Mouse (Mus musculus) E14TG2a.4 (cell line): ENCODE results near the gene Hap1.
"Not testable (repeated sequence)": the region's sequence is repeated elsewhere in the genome, so short reads cannot be mapped to it uniquely, and the experiment has no call there.

Experiments
- H3K27me3 ChIP-seq: 2 replicates; pipeline ENCODE4 v1.6.1; 2014; ENCODE audit warnings: low read length, control low read depth; ENCODE audit not compliant: insufficient read depth
- H3K36me3 ChIP-seq: 2 replicates; pipeline ENCODE4 v1.6.1; 2014; ENCODE audit warnings: low read length, control low read depth; ENCODE audit not compliant: insufficient read depth
- H3K4me1 ChIP-seq: replicated peaks from 2 replicates; pipeline ENCODE4 v1.6.1; 2014; ENCODE audit warnings: low read depth, low read length, control low read depth
- H3K4me3 ChIP-seq: replicated peaks from 2 replicates; pipeline ENCODE4 v1.5.1; 2014; ENCODE audit warnings: mild to moderate bottlenecking, low read length
- H3K9me3 ChIP-seq: 2 replicates; pipeline ENCODE4 v1.6.1; 2014; ENCODE audit warnings: low read length, control low read depth
- CTCF ChIP-seq: conservative IDR thresholded peaks from 2 replicates; pipeline ENCODE4 v1.5.1; 2014; ENCODE audit warnings: low read length
- NANOG ChIP-seq: IDR thresholded peaks from 2 replicates; pipeline ENCODE4 v1.6.1; 2014; ENCODE audit warnings: borderline replicate concordance, low read length, mixed read lengths
- POU5F1 ChIP-seq: IDR thresholded peaks from 2 replicates; pipeline ENCODE4 v1.6.1; 2014; ENCODE audit warnings: low read length, borderline replicate concordance

The Hap1 gene

GRCm38 (mm10) chr11:100371981-100372558 is 16.1 kb upstream of the Hap1 start:
- no peaks in the 10 kb centered on the region for H3K9me3 ChIP-seq
- no peak for TF ChIP-seq POU5F1
- no peak for TF ChIP-seq CTCF
- TF ChIP-seq NANOG: no peak
- H3K36me3 ChIP-seq: peaks cover 77% of the 10 kb centered on the region
- H3K4me3 ChIP-seq: peak overlapping the region; percentile 11; the same call in 1 of the 2 replicates
- peaks cover 87% of the 10 kb centered on the region for H3K4me1 ChIP-seq
- H3K27me3 ChIP-seq: no peaks in the 10 kb centered on the region

DNA sequence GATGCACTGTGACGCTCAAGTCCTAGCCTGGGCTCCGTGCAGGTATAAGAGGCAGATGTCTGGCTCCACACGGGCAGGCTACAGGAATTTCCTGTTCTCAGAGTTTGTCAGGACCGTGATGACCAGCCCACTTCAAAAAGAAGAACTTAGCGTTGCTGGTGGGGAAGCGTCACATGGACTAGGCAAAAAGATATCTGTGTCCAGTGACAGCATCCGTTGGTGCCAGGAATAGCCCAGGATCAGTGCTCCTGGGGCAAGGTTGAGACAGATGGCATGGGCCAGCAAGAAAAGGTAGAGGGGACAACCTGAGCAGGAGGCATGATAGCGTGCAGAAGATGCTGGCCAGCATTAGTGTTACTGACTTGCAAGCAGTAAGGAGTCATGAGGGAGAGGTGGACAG is 13.9 kb upstream of the Hap1 start:
- H3K4me3 ChIP-seq: no peak overlapping the region
- no peaks in the 10 kb centered on the region for H3K9me3 ChIP-seq
- H3K27me3 ChIP-seq: no peaks in the 10 kb centered on the region
- peaks cover 82% of the 10 kb centered on the region for H3K4me1 ChIP-seq
- TF ChIP-seq POU5F1: no peak
- no peak for TF ChIP-seq NANOG
- TF ChIP-seq CTCF: no peak
- peaks cover 59% of the 10 kb centered on the region for H3K36me3 ChIP-seq

- Histone ChIP-seq H3K9me3 (no peaks in the 10 kb centered on the region), H3K4me3 (no peak overlapping the region), H3K36me3 (peaks cover 54% of the 10 kb centered on the region), H3K4me1 (peaks cover 81% of the 10 kb centered on the region), H3K27me3 (peaks cover 4% of the 10 kb centered on the region; the same call in 1 of the 2 replicates)
- TF ChIP-seq CTCF: no peak
- no peak for TF ChIP-seq NANOG
- TF ChIP-seq POU5F1: no peak
Measured at GRCm38 (mm10) chr11:100369145-100369544, 13.2 kb upstream of the Hap1 start.

DNA sequence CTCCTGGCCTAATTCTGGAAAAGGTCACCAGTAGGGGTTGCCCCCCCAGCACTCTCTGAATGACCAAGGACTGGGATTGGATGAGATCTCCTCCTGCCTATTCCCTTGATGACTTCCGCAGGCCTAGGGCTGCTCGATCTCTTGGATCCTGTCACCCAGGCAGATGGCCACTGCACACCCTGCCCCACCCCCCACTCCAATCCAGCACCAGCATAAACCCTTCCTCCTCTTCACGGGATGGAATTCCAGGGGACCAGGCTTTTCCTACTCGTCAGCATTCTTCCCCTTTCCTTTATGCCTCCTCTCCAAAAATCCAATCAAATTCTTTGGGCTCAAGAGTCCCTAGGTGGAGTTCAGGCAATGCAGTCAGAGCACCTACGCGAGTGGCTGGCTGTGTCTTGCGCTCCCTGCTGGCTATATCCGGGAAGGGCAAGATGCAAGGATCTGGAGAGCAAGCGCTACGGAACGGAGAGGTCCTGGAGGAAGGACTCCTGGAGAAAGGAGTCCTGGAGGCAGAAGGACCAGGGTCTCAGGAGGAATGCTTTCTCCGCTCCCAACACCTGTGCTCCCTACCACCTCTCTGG is 7.1 kb upstream of the Hap1 start:
- H3K4me1 ChIP-seq: peaks cover 53% of the 10 kb centered on the region
- peaks cover 11% of the 10 kb centered on the region for H3K27me3 ChIP-seq
- TF ChIP-seq NANOG (no peak), POU5F1 (no peak), CTCF (peak; percentile 91)
- no peaks in the 10 kb centered on the region for H3K9me3 ChIP-seq
- H3K36me3 ChIP-seq: no peaks in the 10 kb centered on the region
- H3K4me3 ChIP-seq: no peak overlapping the region

DNA sequence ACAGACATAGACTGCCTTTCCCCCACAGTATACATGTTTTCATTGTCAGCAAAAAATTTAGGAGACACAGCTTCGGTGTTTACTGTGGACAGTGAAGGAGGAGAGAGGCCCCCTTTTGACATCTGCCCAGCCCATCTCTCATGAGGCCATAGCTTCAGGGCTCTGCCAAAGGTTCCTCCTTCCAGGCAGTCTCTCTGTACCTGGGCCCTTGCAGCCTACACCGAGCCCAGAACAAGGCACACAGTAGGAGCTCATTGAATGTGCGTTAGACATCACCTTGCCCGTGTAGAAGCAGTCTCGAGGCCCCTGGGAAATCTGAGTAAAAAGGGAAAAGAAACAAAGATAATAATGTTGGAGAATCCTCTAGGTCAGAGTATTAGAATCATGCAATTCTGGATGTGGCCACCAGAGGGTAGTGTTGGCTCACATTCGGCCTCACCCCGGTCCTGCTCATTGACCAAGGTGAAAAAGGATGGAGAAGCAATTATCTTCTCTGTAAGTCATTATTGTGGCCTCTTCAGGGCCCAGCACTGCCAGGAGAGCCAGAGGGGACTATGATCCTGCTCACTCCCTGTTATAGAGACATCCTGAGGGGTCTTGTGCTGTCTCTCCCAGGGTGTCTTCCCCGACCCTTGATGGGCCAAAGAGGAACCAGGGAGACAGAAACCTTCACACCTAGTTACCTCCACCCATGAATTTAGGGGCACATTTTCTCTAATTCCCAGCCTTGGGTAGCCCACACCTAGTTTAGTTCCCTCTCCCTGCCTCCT is 6.5 kb upstream of the Hap1 start:
- Histone ChIP-seq H3K4me3 (no peak overlapping the region), H3K9me3 (no peaks in the 10 kb centered on the region), H3K36me3 (no peaks in the 10 kb centered on the region), H3K4me1 (peaks cover 54% of the 10 kb centered on the region), H3K27me3 (peaks cover 11% of the 10 kb centered on the region)
- TF ChIP-seq CTCF (peak; percentile 87), NANOG (no peak), POU5F1 (no peak)

DNA sequence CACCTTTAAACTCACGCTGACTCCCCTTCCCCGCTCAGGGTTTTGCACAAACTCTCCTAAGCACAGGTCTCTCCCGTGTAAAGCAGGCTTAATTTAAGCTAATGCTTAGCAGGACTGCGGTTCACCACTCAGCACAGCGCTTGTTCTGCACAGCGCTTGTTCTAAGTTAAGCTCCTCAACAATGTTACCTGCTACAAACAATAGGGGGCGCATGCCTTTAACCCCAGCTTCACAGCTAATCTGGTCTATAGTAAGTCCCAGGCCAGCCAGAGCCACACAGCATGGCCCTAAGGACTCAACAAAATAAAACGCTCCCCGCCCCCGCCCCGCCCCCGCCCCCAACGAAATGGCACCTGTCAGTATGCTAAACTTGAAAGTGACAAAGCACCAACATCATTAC is 5.1 kb upstream of the Hap1 start:
- H3K9me3 ChIP-seq, H3K4me3 ChIP-seq, H3K36me3 ChIP-seq: not testable (repeated sequence)
- peaks cover 60% of the 10 kb centered on the region for H3K4me1 ChIP-seq
- H3K27me3 ChIP-seq: peaks cover 11% of the 10 kb centered on the region

GRCm38 (mm10) chr11:100360175-100360574 is 4.2 kb upstream of the Hap1 start:
- Histone ChIP-seq H3K9me3 (no peaks in the 10 kb centered on the region), H3K4me3 (no peak overlapping the region), H3K36me3 (no peaks in the 10 kb centered on the region), H3K27me3 (peaks cover 18% of the 10 kb centered on the region), H3K4me1 (peaks cover 53% of the 10 kb centered on the region)
- TF ChIP-seq CTCF (no peak), POU5F1 (no peak), NANOG (no peak)

DNA sequence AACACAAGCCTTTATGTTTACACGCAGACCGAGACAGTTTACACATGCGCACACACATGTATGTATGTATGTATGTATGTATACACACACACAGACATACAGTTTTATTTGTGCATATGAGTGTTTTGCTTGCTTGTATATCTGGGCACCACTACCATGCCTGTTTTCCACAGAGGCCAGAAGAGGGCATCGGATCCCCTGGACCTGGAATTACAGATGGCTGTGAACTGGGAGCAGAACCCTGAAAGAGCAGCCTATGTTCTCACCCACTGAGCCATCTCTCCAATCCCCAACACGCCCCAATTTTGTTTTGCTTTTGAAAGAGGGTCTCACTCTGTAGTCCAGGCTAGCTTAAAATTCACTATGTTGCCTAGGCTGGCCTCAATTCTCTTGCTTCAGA is 1.5 kb upstream of the Hap1 start:
- peak overlapping the region; percentile 95; the same call in 1 of the 2 replicates for H3K4me3 ChIP-seq

More for the DNA sequence above, 1.5 kb upstream of the Hap1 start:
- Histone ChIP-seq H3K4me1 (peaks cover 57% of the 10 kb centered on the region), H3K27me3 (peaks cover 15% of the 10 kb centered on the region), H3K36me3 (peaks cover 24% of the 10 kb centered on the region), H3K9me3 (no peaks in the 10 kb centered on the region)
- TF ChIP-seq NANOG: no peak
- TF ChIP-seq CTCF: peak; percentile 13; the same call in 1 of the 2 replicates
